ENCODE assay signal across 19 mouse cellular contexts in the genomic region with DNA sequence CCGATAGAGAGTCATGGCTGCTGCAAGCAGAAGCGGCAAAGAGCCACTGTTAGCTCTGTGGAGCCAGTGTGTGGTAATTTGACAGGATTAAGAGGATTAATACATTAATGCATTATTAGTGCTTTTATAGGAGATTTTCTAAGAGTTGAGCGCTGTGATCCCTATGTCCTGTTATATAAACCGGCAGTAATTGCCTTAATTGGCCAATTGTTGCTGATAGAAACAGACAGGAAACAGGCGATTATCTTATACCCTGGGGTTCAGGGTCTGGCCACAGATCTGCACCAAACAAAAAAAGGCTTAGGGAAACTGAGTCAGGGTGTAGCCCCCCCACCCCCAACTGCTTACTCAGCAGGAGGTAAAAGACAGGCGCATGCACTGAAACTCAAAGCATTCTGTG.
A peak's percentile ranks its signal among the peaks of the same experiment; 100 is the strongest.
DNase-seq lines count a peak whose midpoint lies in the region; ATAC-seq lines count a peak whose summit lies in the region.
"Had no signal": no experiment of that assay in that cellular context is flagged by ENCODE, and none has a peak within 500 bp of the region (broad histone marks: within the 10 kb centered on the region; RNA-seq: fewer than 3 reads in every experiment).

No protein-coding gene starts in this region.

- no peaks in the 10 kb centered on the region for H3K27me3 ChIP-seq in forebrain, embryonic 11.5 days (ENCODE audit: control insufficient read depth, insufficient read depth, low read length)
- H3K27me3 ChIP-seq in forebrain, embryonic 10.5 days (ENCODE audit: poor library complexity, severe bottlenecking), result peaks cover 32% of the 10 kb centered on the region
- H3K27me3 ChIP-seq: embryonic facial prominence, embryonic 12.5 days; heart, embryonic 15.5 days; hindbrain, embryonic 15.5 days had no signal

- no peaks in the 10 kb centered on the region for H3K36me3 ChIP-seq in forebrain, embryonic 11.5 days (ENCODE audit: control insufficient read depth, insufficient read depth, low read length)
- H3K36me3 ChIP-seq in forebrain, embryonic 10.5 days (replicated peaks), result no peaks in the 10 kb centered on the region
- H3K36me3 ChIP-seq: embryonic facial prominence, embryonic 12.5 days; heart, embryonic 15.5 days; hindbrain, embryonic 10.5 days; hindbrain, embryonic 15.5 days had no signal

- no peak for DNase-seq in forebrain, embryonic 11.5 days (ENCODE audit: low spot score)
- DNase-seq in forebrain, embryonic 10.5 days (ENCODE audit: extremely low spot score, low spot score), result no peak
- peak; percentile 73 for DNase-seq in heart, adult 11 months
- DNase-seq in heart, postnatal 10 days, result no peak
- peak; percentile 25 for DNase-seq in R1 (ENCODE audit: low read depth, low spot score)
- peak; percentile 54 for DNase-seq in retina, postnatal 1 day
- no peak for DNase-seq in thymus, postnatal 36 days
- DNase-seq: adrenal gland, postnatal 14 days; cerebellum, adult 18-20 months; embryo, embryonic 11 days; gastrocnemius, postnatal 10 days; heart, adult 2 months had no signal

- intact Hi-C loops in heart, postnatal 10 days (cut with DNase I), result no loop called here

- H3K9ac ChIP-seq in forebrain, embryonic 11.5 days (ENCODE audit: low read length), result no peak overlapping the region
- H3K9ac ChIP-seq: embryonic facial prominence, embryonic 12.5 days; heart, embryonic 15.5 days; hindbrain, embryonic 15.5 days had no signal

- WGBS in forebrain, embryonic 11.5 days, result 31% methylated on average over 6 of the region's 6 CpGs
- WGBS in forebrain, embryonic 10.5 days, result 38% methylated on average over 6 of the region's 6 CpGs

- peak; percentile 49; the same call in 1 of the 2 replicates for ATAC-seq in forebrain, embryonic 11.5 days (replicated peaks; ENCODE audit: low FRiP score)
- ATAC-seq: activated CD4-positive, CD25-positive, alpha-beta regulatory T cell, adult 4 months; intestine, embryonic 16.5 days had no signal

- H3K4me2 ChIP-seq in forebrain, embryonic 11.5 days (ENCODE audit: low read depth, low read length, severe bottlenecking), result no peak overlapping the region
- H3K4me2 ChIP-seq: embryonic facial prominence, embryonic 12.5 days; heart, embryonic 11.5 days; heart, embryonic 15.5 days; hindbrain, embryonic 15.5 days had no signal

- H3K9me3 ChIP-seq in forebrain, embryonic 11.5 days (ENCODE audit: control insufficient read depth, low read length), result no peaks in the 10 kb centered on the region
- H3K9me3 ChIP-seq in forebrain, embryonic 10.5 days, result no peaks in the 10 kb centered on the region
- H3K9me3 ChIP-seq: embryonic facial prominence, embryonic 12.5 days; heart, embryonic 15.5 days; hindbrain, embryonic 10.5 days; hindbrain, embryonic 15.5 days had no signal

- H3K4me3 ChIP-seq in forebrain, embryonic 11.5 days (ENCODE audit: low read depth, low read length), result no peak overlapping the region
- H3K4me3 ChIP-seq in forebrain, embryonic 10.5 days, result no peak overlapping the region
- H3K4me3 ChIP-seq: embryonic facial prominence, embryonic 12.5 days; heart, adult 2 months; heart, embryonic 15.5 days; hindbrain, embryonic 10.5 days; hindbrain, embryonic 15.5 days had no signal

- H3K4me1 ChIP-seq in forebrain, embryonic 11.5 days (replicated peaks; ENCODE audit: control insufficient read depth, insufficient read depth, low read length), result no peaks in the 10 kb centered on the region
- H3K4me1 ChIP-seq in forebrain, embryonic 10.5 days, result peaks cover 10% of the 10 kb centered on the region
- H3K4me1 ChIP-seq: embryonic facial prominence, embryonic 12.5 days; heart, embryonic 15.5 days; hindbrain, embryonic 10.5 days; hindbrain, embryonic 15.5 days had no signal

- H3K27ac ChIP-seq in forebrain, embryonic 11.5 days (ENCODE audit: low read depth, low read length), result no peak overlapping the region
- H3K27ac ChIP-seq in forebrain, embryonic 10.5 days, result no peak overlapping the region
- H3K27ac ChIP-seq: embryonic facial prominence, embryonic 12.5 days; heart, adult 2 months; heart, embryonic 15.5 days; hindbrain, embryonic 10.5 days; hindbrain, embryonic 15.5 days had no signal

Comparison
In these comparisons a context has a peak if more than half of its experiments do, and no peak if none do; other contexts are left out.
1. DNase-seq: peak in heart, adult 11 months (single experiment), R1 (single experiment) and retina, postnatal 1 day (single experiment); none in forebrain, embryonic 11.5 days (single experiment), forebrain, embryonic 10.5 days (single experiment), heart, postnatal 10 days (0 of 2) and thymus, postnatal 36 days (0 of 2).